Mouse (Mus musculus): ENCODE measurements around the gene Gapdh.
A peak's percentile ranks its signal among the peaks of the same experiment; 100 is the strongest.

The Gapdh gene

GRCm38 (mm10) chr6:125148926-125149568 lies 17.2 kb downstream of the Gapdh start:
- DNase-seq (ENCODE audit: low spot score), result peak; percentile 75

- DNase-seq (ENCODE audit: low spot score), result peak; percentile 71
These were observed 17.9 kb downstream of the Gapdh start for GRCm38 (mm10) chr6:125148251-125148925.

DNA sequence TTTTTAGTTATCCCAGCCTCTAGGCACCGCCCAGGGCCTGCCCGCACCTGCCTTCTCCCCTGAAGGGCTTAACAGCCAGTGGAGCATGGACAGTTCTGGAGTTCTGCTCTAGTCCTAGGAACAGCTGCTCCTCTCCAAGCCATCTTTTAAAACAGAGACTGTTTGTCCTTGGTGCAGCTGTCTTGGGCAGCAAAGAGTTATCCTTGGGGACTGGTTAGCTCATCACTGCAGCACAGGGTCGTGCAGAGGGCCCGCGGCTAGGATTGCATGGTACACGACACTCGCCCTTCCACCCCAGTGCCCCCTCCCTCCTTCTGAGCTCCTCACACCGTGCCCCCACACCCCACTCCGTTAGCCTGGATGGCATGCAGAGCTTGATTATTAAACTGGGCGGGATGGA lies 18.9 kb downstream of the Gapdh start:
- DNase-seq (ENCODE audit: low spot score), result no peak

GRCm38 (mm10) chr6:125146797-125147196 lies 19.5 kb downstream of the Gapdh start:
- DNase-seq (ENCODE audit: low spot score), result no peak

DNA sequence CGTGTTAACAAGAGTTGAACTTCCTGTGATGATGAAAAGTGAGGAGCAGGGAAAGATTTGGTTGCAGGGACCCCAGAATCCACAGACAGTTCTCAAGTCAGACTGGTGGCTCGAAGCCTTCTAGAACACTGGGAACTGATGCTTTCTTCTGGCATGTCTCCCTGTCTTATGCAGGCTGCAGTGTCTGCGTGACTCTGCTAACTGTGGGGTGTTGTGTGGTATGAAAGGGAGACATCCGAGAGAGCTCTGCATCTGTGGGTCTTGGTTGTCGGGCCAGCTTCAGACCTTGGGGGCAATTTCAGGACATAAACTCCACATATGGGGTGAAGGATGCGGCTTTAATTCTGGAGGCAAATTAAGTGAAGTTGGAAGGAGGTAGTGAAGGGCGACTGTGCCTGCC lies 20.1 kb downstream of the Gapdh start:
- DNase-seq (ENCODE audit: low spot score), result no peak

DNA sequence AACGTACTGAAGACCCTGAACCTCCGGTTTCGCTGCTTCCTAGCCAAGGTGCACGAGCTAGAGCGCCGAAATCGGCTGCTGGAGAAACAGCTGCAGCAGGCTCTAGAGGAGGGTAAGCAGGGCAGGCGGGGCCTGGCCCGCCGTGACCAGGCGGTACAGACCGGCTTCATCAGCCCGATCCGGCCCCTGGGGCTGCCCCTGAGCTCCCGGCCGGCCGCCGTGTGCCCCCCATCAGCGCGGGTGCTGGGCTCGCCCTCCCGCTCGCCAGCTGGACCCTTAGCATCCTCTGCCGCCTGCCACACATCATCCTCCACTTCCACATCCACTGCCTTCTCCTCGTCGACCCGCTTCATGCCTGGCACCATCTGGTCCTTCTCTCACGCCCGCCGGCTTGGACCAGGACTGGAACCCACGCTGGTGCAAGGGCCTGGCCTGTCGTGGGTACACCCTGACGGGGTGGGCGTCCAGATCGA lies 20.8 kb downstream of the Gapdh start:
- no peak for DNase-seq (ENCODE audit: low spot score)

DNA sequence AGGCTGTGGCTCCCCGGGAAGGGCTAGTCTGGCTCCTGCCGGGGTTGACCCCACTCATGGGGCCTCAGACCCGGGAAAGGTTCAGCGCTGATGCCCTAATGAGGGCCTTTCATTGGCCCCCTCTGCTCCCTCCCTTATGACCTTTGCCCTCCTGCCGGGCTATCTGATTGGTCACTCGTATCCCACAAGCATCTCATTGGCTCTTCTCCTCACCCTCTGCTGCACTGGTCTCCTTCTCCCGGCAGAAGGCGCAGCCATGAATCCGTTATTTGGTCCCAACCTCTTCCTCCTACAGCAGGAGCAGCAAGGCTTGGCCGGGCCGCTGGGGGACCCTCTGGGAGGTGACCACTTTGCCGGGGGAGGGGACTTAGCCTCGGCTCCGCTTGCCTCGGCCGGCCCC lies 21.3 kb downstream of the Gapdh start, which contains the start of gene Iffo1:
TSS of gene Iffo1 (plus strand) at position 241 of the 400 bp plus-strand sequence.
- DNase-seq (ENCODE audit: low spot score), result peak; percentile 95

DNA sequence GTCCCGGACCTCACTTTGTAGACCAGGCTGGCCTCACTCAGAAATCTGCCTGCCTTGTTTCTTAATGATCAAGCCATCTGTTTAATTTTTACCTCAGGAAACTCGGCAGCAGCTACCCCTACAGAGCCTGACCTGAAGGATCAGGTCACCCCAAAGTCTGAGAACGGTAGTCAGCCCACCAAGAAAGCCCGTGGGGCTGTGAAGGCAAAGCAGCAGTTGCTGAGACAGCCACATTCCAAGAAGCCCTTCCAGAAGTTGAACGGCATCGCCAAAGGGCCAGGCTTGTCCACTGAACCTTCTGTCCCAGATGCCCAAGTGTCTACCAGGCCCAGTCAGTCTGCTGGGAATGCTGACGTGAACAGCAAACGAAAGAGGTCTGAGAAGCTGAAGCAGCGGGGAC lies 22.4 kb downstream of the Gapdh start:
- DNase-seq (ENCODE audit: low spot score), result no peak

GRCm38 (mm10) chr6:125143128-125143527 lies 23.1 kb downstream of the Gapdh start:
- no peak for DNase-seq (ENCODE audit: low spot score)

DNA sequence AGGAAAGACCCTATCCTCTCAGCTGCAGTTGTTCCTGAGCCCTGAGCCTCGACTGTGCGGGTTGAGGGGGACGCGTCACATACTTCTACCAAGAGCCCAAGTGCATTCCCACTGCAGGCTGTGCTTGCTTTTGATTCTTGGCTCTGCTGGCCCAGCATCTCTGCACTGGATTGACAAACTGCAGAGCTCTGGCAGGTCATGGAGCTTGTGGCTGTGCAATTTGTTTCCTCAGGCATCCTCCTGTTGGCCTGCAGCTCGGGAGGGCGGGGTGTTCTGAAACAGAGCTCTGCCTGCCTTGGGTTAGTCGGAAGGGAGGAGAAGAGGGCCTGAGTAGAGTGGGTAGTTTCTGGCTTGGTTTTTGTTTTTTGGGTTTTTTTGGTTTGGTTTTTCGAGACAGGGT lies 23.8 kb downstream of the Gapdh start:
- DNase-seq (ENCODE audit: low spot score), result no peak

DNA sequence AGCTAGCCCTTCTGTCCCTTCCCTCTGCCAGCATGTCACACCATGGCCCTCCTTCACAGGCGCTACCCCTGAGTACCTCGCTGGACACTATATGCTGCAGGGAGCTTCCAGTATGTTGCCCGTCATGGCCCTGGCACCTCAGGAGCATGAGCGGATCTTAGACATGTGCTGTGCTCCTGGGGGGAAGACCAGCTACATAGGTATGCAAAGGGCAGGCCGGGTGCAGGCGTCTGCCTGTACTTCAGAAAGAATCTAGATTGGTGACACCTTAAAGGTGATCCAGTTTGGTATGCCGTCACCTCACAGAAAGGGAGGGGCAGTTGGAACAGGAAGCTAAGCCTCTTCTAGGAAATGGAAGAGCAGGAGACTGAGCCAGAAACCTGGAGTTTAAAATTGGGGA lies 26.5 kb downstream of the Gapdh start:
- no peak for DNase-seq (ENCODE audit: low spot score)

- DNase-seq (ENCODE audit: low spot score), result peak; percentile 62
These were observed 29.1 kb downstream of the Gapdh start for GRCm38 (mm10) chr6:125137002-125137671.

DNA sequence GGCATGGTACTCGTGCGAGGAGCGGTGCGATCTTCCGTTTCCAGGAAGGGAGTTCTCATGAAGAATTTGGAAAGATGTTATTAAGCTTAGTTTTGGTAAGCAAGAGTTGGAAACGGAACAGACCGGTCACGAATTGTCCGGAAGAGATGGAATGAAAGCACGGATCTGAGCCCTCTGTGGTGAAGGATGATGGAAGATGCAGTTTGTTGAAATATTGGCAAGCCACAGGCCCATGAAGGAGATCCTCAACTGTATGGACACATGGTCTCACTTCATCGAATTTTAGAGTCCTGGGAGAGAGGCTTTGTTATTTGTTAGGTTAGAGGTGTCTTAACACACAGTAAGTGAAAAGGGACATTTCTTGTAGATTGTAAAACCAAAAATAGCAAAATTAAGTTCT lies 33.8 kb downstream of the Gapdh start:
- DNase-seq (ENCODE audit: low spot score), result no peak

- DNase-seq (ENCODE audit: low spot score), result peak; percentile 82
These were observed 34.7 kb downstream of the Gapdh start, which contains the start of gene Nop2 for GRCm38 (mm10) chr6:125131302-125132156. Gene Nop2, plus strand, starts transcription at chr6:125131909.

DNA sequence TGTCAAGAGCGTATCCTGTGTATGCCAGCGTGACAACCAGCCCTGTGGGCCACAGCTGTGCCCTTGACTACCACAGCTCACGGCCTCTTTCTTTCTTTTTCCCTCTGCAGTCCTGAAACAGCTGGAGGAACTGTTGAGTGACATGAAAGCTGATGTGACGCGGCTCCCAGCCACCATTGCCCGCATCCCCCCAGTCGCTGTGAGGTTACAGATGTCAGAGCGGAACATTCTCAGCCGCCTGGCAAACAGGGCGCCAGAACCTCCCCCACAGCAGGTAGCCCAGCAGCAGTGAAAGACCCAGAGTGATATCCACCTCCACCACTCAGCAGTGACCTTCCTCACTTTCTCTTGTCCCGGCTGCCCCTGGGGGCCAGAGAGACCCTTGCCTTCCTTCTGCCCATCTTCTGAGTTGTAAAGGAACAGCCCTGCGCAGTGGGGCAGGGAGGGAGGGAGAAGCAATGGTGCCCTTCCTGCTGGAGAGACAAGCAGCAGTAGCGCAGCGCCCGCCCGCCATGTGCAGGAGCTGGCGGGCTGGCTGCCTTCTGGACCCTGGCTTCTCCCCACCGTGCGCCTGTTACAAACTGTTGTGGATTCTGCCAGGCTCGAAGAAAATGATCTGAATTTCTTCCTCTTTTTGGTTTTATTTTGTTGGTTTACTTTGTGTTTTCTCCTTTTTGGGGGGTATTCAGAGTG lies 36.4 kb downstream of the Gapdh start:
- no peak for DNase-seq (ENCODE audit: low spot score)

DNA sequence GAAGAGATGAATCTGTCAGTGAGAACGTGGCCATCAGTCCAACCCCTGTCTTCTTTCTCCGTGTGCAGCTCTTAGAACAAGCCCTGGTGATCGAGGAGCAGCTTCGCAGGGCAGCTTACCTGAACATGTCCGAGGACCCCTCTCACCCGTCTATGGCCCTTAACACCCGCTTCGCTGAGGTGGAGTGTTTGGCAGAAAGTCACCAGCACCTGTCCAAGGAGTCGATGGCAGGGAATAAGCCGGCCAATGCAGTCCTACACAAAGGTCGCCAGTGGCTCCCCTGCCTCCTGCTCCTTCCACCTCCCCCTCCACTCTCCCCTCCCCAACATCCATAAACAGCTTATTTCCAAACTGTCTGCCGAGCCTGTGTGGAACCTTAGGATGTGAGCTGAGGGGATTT lies 37.5 kb downstream of the Gapdh start:
- no peak for DNase-seq (ENCODE audit: low spot score)

- DNase-seq (ENCODE audit: low spot score), result no peak
These were observed 46.9 kb downstream of the Gapdh start for GRCm38 (mm10) chr6:125119387-125119786.

DNA sequence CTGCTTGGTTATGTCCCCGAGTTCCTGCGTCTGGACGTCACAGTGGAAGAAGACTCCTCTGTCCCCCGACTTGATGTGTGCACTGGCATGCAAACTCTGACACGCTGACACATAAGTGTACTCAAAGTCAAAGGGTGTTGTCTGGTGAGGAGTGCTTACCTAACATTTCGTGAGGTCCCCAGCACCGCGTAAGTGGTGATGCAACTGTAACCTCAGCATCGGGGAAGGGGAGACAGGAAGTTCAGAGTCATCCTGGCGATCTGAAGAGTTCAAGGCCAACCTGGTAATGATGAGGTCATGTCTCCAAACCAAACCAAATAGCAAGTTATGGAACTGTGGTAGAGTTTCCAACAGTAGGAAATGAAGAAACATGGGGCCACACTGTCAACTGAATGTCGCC lies 53.7 kb downstream of the Gapdh start:
- DNase-seq (ENCODE audit: low spot score), result no peak
